Mouse (Mus musculus) forebrain, embryonic 13.5 days (tissue): ENCODE measurements around the gene Olig1. TPM values are rescaled to one million over a fixed set of nuclear protein-coding genes. Genes with fewer than 3 reads are reported as not detected.
"Not testable (repeated sequence)": the region's sequence is repeated elsewhere in the genome, so short reads cannot be mapped to it uniquely, and the experiment has no call there.

ENCODE experiments used
- ATAC-seq: fragments of 200-750 bp; cut with Nextera tagmentation; 2 replicates; pipeline ENCODE4 v1.8.0; 2017
- H3K27ac ChIP-seq: fragments of 300-500 bp; sonication (generic); 2 replicates; pipeline ENCODE4 v1.5.1; 2015; ENCODE audit warnings: inconsistent platforms, mild to moderate bottlenecking, moderate library complexity
- H3K27me3 ChIP-seq: fragments of 300-500 bp; sonication (generic); 2 replicates; pipeline ENCODE4 v1.6.1; 2015; ENCODE audit warnings: mild to moderate bottlenecking, inconsistent platforms
- H3K36me3 ChIP-seq: fragments of 300-500 bp; sonication (generic); 2 replicates; pipeline ENCODE4 v1.6.1; 2015; ENCODE audit warnings: mild to moderate bottlenecking, inconsistent platforms; ENCODE audit not compliant: poor library complexity, severe bottlenecking
- H3K4me1 ChIP-seq: fragments of 300-500 bp; sonication (generic); 2 replicates; pipeline ENCODE4 v1.6.1; 2015; ENCODE audit warnings: inconsistent platforms
- H3K4me2 ChIP-seq: fragments of 300-500 bp; sonication (generic); 2 replicates; pipeline ENCODE4 v1.6.1; 2015; ENCODE audit warnings: inconsistent platforms, mild to moderate bottlenecking, moderate library complexity
- H3K4me3 ChIP-seq: fragments of 300-500 bp; sonication (generic); 2 replicates; pipeline ENCODE4 v1.5.1; 2015; ENCODE audit warnings: mild to moderate bottlenecking, inconsistent platforms
- H3K9ac ChIP-seq: fragments of 300-500 bp; sonication (generic); 2 replicates; pipeline ENCODE4 v1.6.1; 2015; ENCODE audit warnings: mild to moderate bottlenecking, inconsistent platforms
- H3K9me3 ChIP-seq: fragments of 300-500 bp; sonication (generic); replicated peaks from 2 replicates; pipeline ENCODE4 v1.6.1; 2016; ENCODE audit warnings: inconsistent platforms
- WGBS: fragments of 180-500 bp; shearing (Covaris S2); methylation state at CpG from one replicate; pipeline ENCODE4 v1.1.7; 2015; 5-methylcytosine and 5-hydroxymethylcytosine counted together
- polyA plus RNA-seq: library from polyadenylated mRNA; unstranded; fragments of >200 nt; fragmentation: Nextera tagmentation; extraction: Ambion mirVana; gene quantifications from 2 replicates; pipeline ENCODE4 v1.2.1, GENCODE M21; 2015

The Olig1 gene
- polyA plus RNA-seq, 1 experiment from 2014 or later: 7.5 TPM

DNA sequence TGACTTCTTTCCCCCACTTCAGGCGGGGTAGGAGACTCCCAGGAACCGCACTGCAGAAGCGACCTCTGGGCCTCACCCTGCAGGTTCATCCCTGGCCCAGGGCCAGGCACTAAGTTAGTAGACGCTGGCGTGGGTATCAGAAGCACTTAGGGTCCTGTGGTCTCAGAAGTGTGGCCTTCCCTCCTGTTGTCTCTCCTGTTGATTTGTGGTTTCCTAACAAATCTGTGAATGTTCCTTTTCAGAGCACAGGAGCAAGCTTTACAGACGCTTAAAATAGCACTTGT lies 41.9 kb upstream of the Olig1 start:
- Histone ChIP-seq H3K4me2 (peak overlapping the region; percentile 66), H3K4me3 (peak overlapping the region; percentile 50), H3K4me1 (peaks cover 85% of the 10 kb centered on the region), H3K36me3 (no peaks in the 10 kb centered on the region), H3K27ac (no peak overlapping the region), H3K27me3 (peaks cover 99% of the 10 kb centered on the region), H3K9me3 (no peaks in the 10 kb centered on the region), H3K9ac (peak overlapping the region; percentile 76)
- WGBS: 4% methylated on average over 6 of the region's 6 CpGs
- ATAC-seq: no peak

DNA sequence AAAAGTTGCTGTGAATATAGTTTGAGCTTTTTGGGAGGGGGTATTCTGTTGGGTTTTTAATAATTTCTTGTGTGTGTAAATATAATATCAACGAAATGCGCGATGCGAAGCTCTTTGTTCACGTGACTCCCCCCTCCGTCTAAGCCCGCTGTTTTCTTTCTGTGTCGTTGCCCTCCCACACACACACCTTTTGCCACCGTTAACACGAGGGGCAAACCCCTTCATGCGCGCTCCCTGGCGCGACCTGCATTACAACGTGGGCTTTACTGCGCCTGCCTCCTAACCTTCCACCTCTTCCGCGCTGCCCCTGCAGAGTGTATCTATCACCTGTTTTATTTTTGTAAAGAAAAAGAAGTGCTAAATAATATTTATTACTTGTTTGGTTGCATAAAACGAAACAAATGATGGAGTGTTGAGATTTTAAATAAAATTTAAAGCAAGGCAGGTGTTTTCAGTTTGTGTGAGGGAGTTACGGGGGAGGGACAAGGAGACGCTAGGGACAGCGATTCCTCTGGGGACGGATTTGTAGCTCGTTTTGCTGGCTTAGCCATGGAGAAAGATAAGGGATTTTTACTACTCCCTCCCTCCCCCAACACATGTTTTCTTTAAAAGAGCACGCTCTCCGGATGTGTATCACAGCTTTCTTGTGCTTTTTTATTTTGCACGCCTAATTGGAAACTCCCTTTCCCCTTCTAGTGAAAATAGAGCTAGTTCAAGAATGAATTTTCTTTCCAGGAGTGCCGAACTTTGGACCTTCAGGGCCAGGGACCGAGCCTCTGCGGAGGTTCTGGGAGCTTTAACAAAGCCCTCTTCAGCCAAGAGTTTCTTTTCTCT lies 41.1 kb upstream of the Olig1 start:
- peak overlapping the region; percentile 50 for H3K4me3 ChIP-seq
- H3K4me2 ChIP-seq: peak overlapping the region; percentile 66
- no peaks in the 10 kb centered on the region for H3K36me3 ChIP-seq
- no peak for ATAC-seq
- no peak overlapping the region for H3K27ac ChIP-seq
- WGBS: 3% methylated on average over 30 of the region's 30 CpGs
- peaks cover 99% of the 10 kb centered on the region for H3K27me3 ChIP-seq
- no peaks in the 10 kb centered on the region for H3K9me3 ChIP-seq
- peak overlapping the region; percentile 76 for H3K9ac ChIP-seq
- peaks cover 85% of the 10 kb centered on the region for H3K4me1 ChIP-seq

DNA sequence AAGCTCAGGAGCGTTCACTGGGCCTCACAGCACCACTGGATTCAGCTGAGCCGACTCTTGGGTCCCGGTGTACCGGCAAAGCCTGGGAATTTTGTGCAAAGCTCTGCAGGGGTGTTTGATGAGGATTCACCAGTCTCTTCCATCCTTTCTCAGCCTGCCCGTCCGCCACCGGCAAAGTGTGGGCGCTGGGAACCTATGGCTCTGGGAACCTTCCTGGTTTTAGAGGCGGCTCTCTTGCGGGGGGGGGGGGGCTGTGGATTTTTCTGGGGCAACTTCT lies 40.6 kb upstream of the Olig1 start:
- Histone ChIP-seq H3K9ac (peak overlapping the region; percentile 58), H3K36me3 (no peaks in the 10 kb centered on the region), H3K27me3 (peaks cover 99% of the 10 kb centered on the region), H3K4me1 (peaks cover 80% of the 10 kb centered on the region), H3K4me3 (peak overlapping the region; percentile 50), H3K4me2 (peak overlapping the region; percentile 66), H3K9me3 (no peaks in the 10 kb centered on the region), H3K27ac (no peak overlapping the region)
- WGBS: 8% methylated on average over 10 of the region's 10 CpGs
- ATAC-seq: no peak

DNA sequence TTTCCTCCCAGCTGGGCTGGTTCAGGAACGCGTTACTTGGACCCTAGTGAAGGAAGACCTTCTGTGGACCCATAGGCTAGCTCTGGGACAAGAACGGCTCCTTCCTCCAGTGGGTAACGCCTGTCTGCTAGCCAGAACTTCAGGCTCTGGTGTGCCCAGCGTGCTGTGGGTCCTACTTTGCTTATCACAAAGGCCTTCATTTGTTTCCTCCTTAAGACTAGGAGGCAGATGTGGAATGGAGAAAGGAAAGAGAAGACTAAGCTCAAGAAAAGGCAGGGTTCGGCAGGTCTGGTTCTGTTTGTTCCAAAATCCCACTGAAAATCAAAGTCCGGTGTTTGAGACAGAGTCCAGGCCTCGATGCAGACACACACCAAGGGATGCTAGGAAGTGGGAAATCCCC lies 39.9 kb upstream of the Olig1 start:
- WGBS: 18% methylated on average over 8 of the region's 8 CpGs
- Histone ChIP-seq H3K9ac (no peak overlapping the region; the same call in 1 of the 2 replicates), H3K9me3 (no peaks in the 10 kb centered on the region), H3K4me1 (peaks cover 74% of the 10 kb centered on the region), H3K36me3 (no peaks in the 10 kb centered on the region), H3K4me3 (peak overlapping the region; percentile 50), H3K4me2 (peak overlapping the region; percentile 66), H3K27me3 (peaks cover 99% of the 10 kb centered on the region), H3K27ac (no peak overlapping the region)
- no peak for ATAC-seq

DNA sequence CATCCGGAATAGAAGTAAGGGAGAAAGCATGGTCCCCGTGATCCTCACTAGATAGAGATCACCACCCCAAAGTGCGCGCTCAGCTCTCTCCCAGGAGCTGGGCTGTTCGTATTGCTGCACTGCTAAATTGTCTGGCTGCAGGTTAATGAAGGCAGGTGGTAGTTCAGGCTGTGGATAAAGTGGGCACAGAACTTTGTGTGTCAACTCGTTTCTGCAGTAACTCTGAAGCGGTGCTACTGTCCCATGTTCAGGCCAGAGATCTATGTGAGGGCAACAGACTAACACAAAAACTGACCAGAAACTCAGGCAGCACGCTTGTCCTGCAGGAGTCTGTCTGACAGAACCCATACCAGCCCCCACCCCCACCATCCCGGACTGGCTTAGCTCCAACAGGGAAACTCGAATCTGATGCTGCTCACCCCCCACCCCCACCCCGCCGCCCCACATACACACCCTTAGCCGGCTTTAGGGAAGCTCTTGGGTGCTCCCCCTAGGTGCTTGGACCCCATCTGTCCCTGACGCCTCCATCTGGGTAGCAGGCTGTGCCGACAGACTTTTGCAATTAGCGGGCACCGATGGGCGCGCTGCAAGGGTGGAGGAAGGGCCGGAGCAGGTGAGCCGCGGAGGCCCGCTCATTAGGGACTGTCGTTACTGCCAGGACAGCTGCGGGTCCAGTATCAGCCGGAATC lies 37.6 kb upstream of the Olig1 start:
- 2% methylated on average over 26 of the region's 26 CpGs for WGBS
- Histone ChIP-seq H3K27me3 (peaks cover 99% of the 10 kb centered on the region), H3K36me3 (no peaks in the 10 kb centered on the region), H3K9ac (peak overlapping the region; percentile 26; the same call in 1 of the 2 replicates), H3K27ac (no peak overlapping the region), H3K4me1 (peaks cover 51% of the 10 kb centered on the region), H3K4me3 (peak overlapping the region; percentile 4; the same call in 1 of the 2 replicates), H3K9me3 (no peaks in the 10 kb centered on the region), H3K4me2 (peak overlapping the region; percentile 45)
- peak; percentile 81 for ATAC-seq

DNA sequence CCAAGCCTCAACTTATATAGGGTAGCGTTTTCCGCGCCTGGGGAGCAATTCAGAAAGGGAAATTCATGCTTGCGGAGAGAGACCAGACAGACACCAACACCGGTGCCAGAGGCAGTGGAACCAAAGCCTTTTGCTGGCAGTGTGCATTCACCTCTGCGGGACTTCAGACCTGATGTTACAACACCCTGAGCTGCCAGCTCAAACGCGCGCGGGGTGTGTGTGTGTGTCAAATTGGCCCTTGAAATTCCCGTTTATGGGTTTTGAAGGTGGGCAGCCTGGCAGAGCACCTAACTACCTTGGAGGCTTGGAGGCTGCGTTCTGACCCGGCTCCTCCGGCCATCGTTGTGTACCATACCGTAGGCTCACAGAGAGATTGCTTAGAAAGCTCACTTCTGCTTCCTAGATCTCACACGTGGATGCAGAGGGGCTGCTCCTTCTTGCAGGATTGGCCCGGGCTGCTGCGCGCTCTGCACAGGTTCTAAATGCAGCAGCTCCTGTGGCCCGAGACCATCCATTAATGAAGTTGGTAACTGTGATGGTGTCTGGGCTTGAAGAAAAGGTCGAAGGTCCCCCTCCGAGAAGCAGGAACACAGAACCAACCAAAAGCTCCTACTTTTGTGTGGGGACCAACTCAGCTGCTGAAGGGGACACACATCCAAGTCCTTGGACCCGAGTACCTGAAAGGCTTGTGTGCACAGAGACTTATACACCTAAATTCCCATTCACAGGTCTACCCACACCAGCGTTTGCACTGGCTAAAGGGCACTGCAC lies 36.9 kb upstream of the Olig1 start:
- peak overlapping the region; percentile 45 for H3K4me2 ChIP-seq
- 5% methylated on average over 25 of the region's 25 CpGs for WGBS
- no peaks in the 10 kb centered on the region for H3K36me3 ChIP-seq
- peak; percentile 20; the same call in 1 of the 2 replicates for ATAC-seq
- H3K27me3 ChIP-seq: peaks cover 99% of the 10 kb centered on the region
- no peak overlapping the region for H3K27ac ChIP-seq
- H3K9me3 ChIP-seq: no peaks in the 10 kb centered on the region
- peak overlapping the region; percentile 4; the same call in 1 of the 2 replicates for H3K4me3 ChIP-seq
- H3K4me1 ChIP-seq: peaks cover 44% of the 10 kb centered on the region
- H3K9ac ChIP-seq: peak overlapping the region; percentile 26; the same call in 1 of the 2 replicates

DNA sequence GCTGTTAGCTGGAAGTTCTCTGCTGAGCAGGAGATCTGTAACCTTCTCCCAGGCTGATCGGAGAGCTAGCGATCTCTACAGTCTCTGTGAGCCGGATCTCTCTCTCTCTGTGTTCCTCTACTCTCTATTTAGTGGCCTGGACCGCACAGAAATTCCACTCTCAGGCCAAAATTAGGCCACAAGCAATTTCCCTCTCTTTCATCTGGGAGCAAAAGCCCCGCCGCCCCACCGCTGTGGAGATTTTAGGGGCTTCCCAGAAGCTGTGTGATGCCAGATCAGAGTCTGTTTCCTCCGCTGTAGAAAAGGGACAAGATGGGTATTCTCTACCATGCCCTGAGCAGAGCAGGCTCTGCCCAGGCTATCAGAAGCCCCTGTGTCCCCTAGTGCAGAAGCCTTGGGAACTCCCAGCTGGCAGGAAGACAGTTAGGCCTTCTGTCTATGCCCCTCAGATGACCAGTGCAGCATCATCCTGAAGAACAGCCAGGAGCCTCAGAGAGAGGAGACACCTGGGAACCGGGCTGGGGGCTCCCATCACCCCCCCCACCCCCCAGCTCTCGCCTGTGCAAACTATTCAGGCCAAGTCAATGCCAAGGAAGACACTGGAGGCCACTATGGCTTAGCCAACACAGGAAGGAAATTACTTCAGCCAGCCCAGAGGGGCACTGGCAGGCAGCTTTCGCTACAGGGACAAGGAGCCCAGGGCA lies 36.2 kb upstream of the Olig1 start:
- no peak overlapping the region for H3K4me2 ChIP-seq
- no peaks in the 10 kb centered on the region for H3K36me3 ChIP-seq
- peaks cover 100% of the 10 kb centered on the region for H3K27me3 ChIP-seq
- peaks cover 39% of the 10 kb centered on the region for H3K4me1 ChIP-seq
- WGBS: 19% methylated on average over 11 of the region's 11 CpGs
- no peaks in the 10 kb centered on the region for H3K9me3 ChIP-seq
- no peak for ATAC-seq
- H3K9ac ChIP-seq: no peak overlapping the region
- no peak overlapping the region for H3K4me3 ChIP-seq
- no peak overlapping the region for H3K27ac ChIP-seq

DNA sequence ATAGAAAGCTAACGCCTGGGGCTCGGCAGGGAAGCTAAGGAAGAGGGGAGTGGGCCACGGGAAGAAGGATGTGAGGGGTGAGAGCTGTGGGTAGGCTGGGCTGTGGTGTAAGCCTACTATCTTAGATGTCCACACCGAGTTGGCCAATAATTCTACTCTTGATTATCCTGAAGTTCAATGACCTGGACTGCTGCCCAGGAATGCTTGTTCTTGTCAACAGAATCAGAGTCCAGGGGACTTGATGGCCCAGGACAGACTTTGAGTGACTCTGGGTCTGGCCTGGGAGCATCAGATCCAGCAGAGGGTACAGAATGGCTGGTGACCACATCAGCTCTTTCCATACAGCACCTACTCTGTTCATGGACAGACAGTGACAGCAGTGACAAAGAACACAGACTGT lies 30.5 kb upstream of the Olig1 start:
- 71% methylated on average over 4 of the region's 4 CpGs for WGBS
- Histone ChIP-seq H3K9me3 (no peaks in the 10 kb centered on the region), H3K27me3 (peaks cover 91% of the 10 kb centered on the region), H3K4me1 (no peaks in the 10 kb centered on the region), H3K27ac (no peak overlapping the region), H3K4me2 (no peak overlapping the region), H3K9ac (no peak overlapping the region), H3K4me3 (no peak overlapping the region), H3K36me3 (no peaks in the 10 kb centered on the region)
- ATAC-seq: no peak

DNA sequence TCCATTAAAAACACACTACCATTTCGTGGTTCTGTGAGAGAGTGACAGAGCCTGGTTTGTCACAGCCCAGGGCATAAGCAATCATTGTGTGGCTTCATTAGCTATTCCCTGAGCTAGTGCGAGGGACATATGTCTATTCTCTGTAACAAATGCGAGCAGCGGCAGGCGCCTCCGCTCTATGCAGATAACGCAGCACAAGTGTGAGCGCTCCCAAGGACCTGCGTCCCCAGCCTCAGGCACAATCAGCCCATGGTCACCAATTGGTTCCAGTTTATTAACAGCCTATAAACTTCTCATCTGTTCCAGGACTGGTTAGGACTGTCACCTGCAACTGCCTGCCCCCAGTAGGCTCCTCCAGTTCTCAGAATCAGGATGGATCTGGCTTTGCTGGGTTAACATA lies 23.3 kb upstream of the Olig1 start:
- 31% methylated on average over 9 of the region's 9 CpGs for WGBS
- Histone ChIP-seq H3K27ac (no peak overlapping the region), H3K4me3 (no peak overlapping the region), H3K9ac (no peak overlapping the region), H3K4me2 (no peak overlapping the region), H3K9me3 (no peaks in the 10 kb centered on the region), H3K27me3 (peaks cover 50% of the 10 kb centered on the region), H3K36me3 (no peaks in the 10 kb centered on the region), H3K4me1 (peaks cover 7% of the 10 kb centered on the region)
- peak; percentile 43; the same call in 1 of the 2 replicates for ATAC-seq

DNA sequence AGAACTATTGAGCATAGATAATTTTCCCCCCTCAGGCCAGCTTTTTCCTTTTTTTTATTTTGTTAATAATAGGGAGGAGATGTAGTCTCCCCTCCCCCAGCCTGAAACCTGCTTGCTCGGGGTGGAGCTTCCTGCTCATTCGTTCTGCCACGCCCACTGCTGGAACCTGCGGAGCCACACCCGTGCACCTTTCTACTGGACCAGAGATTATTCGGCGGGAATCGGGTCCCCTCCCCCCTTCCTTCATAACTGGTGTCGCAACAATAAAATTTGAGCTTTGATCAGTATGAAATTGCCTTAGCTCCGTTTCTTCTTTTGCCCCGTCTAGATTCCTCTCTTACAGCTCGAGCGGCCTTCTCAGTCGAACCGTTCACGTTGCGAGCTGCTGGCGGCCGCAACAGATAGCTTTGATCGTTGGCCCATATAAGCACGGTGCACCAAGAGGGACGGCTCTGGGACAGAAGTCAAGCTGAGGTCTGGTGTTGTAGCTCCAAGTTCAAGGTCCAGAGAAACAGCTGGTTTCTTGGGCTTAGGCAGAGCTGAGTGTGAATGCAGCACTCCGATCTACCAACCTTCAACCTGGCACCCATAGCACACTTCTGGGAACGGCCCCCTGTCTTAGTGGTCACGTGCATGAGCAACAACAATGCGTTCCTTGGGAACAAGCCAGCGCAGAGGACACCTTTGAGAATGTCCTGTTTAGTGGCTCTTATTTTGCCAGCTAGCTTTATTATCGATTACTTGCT lies 14.0 kb upstream of the Olig1 start:
- not testable (repeated sequence) for H3K4me1 ChIP-seq, H3K9me3 ChIP-seq, H3K27ac ChIP-seq, ATAC-seq, H3K4me3 ChIP-seq, H3K9ac ChIP-seq, H3K36me3 ChIP-seq
- peaks cover 50% of the 10 kb centered on the region for H3K27me3 ChIP-seq
- H3K4me2 ChIP-seq: peak overlapping the region; percentile 18; the same call in 1 of the 2 replicates
- WGBS: 10% methylated on average over 21 of the region's 28 CpGs

DNA sequence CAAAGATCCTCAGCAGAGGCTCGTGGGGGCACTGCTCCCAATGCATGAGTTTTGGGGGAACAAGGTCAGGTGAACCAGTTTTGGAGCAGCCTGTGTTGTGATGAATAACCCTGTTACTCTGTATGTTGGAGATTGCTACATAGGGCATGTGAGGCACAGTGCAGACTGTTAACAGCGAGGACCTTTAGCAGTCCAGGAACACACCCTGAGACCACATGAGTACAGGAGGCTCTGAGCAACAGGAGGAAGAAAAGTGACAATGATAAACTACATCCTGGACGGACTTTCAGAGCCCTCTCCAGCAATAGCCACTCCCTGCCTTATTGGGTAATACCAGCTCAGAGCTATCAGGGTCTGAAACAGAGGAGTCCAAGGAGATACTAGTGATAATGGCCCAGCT lies 10.6 kb upstream of the Olig1 start:
- no peak overlapping the region for H3K27ac ChIP-seq
- H3K9me3 ChIP-seq: no peaks in the 10 kb centered on the region
- H3K4me3 ChIP-seq: no peak overlapping the region
- H3K9ac ChIP-seq: no peak overlapping the region
- H3K27me3 ChIP-seq: peaks cover 79% of the 10 kb centered on the region
- peaks cover 14% of the 10 kb centered on the region for H3K4me1 ChIP-seq
- ATAC-seq: no peak
- H3K4me2 ChIP-seq: no peak overlapping the region
- H3K36me3 ChIP-seq: no peaks in the 10 kb centered on the region
- WGBS: 74% methylated on average over 3 of the region's 3 CpGs
